Mouse (Mus musculus): ENCODE results near the gene Rprml.

The Rprml gene

DNA sequence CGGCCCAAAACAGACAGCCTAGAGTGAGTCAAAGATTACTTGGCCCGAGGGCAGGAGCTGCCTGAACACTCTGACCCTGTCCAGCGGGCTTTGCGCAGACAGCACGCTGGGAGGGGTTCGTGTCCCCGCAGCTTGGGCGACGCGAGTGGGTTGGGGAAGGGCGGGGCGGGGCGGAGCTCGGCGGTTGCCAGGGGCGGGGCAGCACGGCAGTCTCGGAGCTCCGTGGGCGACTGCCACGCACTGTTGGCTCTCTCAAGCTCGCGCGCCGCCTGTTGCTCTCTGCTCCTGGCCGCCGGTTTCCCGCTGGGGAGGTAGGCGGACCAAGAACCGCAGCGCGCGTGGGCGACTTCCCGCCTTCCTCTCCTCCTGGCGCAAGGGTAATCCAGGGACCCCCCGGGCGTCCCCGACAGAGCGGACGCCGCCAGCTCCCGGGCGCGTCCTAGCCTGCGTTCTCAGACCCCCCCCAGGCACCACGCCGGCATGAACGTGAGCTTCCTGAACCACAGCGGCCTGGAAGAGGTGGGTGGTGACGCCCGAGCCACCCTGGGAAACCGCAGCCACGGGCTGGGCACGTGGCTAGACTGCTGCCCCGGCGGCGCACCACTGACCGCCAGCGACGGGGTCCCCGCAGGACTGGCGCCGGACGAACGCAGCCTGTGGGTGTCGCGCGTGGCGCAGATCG is at the start of gene Rprml:
Gene Rprml, plus strand, starts transcription at position 270 of the 682 bp plus-strand sequence.
- DNase-seq (ENCODE audit: extremely low spot score): peak; percentile 12

DNA sequence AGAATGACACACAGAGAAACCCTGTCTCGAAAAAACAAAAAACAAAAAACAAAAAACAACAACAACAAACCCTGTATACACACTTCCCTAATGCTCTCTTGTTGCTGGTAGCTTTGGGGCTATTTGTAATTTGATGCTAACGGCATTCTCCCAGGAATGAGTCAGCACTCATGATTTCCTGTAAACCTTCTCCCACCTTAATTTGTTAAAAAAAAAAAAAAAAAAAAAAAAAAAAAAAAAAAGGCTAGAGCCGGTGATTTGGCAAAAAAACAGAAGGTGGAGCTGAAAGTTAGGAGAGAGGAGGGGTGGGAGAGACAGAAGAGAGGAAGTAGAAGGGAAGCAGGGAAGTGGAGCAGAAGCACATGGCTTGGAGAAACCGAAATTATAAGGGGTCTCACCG is 42.8 kb upstream of the Rprml start:
- DNase-seq (ENCODE audit: extremely low spot score): no peak

DNA sequence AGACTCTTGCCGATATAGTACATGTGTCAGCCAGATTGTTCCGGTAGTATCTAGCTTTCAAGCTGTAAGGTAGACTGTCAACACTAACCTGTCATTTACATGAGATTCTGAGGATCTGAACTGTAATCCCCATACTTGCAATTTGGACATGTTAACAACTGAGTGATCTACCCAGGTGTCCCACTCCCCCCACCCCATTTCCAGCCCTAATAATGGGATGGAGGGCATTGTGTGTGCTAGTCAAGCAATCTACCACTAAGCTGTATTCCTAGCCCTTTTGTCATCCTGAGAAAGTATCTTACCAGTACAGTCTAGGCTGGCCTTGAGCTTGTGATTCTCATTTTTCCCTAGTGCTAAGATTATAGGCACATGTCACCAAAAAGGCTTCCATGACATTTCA is 38.6 kb upstream of the Rprml start:
- no peak for DNase-seq (ENCODE audit: extremely low spot score)

DNA sequence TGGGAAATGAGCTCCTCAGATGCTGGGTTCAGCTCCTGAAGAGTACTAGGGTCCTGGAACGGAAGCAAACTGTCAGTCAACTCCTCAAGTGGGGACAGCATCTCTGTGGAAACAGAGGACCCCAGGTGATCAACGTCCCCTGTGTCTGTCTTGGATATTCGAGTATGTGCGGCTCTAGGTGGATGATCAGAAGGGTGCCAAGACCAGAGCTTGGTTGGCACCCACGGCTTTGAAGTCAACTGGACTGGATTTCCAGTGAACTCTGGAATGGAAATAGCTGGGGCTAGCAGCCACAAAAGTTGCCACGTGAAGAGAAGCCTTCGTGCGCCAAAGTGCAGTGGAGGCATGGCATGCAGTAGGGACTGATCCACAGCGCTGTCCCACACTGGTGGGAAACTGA is 28.3 kb upstream of the Rprml start, which contains the start of gene Gm884:
Gene Gm884, minus strand, starts transcription at position 101 of the 400 bp plus-strand sequence.
- DNase-seq (ENCODE audit: extremely low spot score): no peak

DNA sequence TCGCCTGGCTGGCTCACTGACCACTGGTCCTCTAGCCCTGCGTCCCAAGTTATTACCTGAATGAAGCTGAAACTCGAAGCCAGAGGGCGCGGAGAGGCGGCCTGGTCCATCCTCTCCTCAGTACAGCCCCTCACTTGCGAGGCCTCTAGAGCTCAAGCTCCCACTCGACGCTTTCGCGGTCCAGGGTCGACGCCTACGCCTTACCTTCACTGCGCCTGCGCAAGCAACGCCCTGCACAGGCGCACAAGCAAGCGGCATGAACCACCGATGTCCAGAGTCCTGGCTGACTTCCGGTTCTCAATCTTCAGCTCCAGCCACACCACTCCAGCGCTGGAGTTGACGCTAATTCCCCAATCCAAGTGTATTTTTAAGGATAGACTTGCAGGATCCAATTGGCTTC is 21.9 kb upstream of the Rprml start:
- DNase-seq (ENCODE audit: extremely low spot score): no peak

DNA sequence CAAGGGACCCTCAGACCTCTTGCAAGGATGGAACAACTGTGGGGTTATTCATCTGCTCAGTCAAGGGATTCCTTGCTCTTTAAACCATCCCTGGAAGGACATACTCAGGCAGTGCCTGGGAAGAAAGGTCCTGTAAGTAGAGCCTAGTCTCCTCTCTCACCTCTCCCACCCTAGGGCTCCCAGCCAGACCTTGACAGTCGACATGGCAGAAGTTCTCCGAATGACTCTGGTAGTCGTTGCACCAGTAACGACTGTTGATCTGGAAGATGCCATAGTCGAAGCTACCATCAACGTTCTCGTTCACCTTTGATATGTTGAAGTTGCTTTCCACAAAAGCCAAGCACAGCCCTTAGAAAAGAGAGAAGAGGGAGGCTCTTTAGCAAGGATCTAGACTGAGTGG is 14.6 kb upstream of the Rprml start:
- DNase-seq (ENCODE audit: extremely low spot score): no peak

DNA sequence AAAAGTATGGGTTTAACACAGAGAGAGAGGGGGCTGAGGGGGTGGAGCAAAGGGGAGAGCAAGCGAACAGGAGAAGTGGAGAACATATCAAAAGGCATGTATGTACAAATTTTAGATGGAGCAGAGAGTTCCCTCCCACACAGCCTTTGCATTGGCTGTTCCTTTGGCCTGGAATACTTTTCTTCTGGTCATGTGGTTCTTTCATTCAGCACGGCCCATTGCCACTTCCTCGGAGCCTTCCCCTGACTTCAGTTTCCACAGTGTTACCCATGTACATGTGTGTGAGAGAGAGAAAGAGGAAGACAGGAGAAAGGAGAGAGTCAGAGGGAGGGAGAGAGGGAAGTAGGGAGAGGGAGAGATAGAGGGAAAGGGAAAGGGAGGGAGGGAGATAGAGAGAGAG is 13.9 kb upstream of the Rprml start:
- no peak for DNase-seq (ENCODE audit: extremely low spot score)

DNA sequence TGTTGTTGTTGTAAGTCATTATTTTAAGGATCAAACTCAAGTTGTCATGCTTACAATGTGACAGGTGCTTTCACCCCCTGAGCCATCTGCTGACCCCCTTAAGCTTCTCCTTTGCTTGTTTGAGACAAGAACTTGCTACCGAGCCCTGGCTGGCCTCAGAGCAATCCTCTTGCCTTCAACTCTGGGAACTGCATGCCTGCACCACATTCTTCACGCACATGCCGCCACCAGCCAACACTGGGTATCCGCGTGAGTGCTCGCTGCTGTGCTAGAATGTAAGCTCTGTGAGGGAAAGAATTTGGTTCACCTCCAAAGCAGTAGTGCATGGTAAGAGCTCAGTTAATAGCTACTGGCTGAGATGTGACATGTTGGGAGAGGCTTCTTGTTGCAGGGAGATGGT is 13.1 kb upstream of the Rprml start:
- DNase-seq (ENCODE audit: extremely low spot score): no peak

DNA sequence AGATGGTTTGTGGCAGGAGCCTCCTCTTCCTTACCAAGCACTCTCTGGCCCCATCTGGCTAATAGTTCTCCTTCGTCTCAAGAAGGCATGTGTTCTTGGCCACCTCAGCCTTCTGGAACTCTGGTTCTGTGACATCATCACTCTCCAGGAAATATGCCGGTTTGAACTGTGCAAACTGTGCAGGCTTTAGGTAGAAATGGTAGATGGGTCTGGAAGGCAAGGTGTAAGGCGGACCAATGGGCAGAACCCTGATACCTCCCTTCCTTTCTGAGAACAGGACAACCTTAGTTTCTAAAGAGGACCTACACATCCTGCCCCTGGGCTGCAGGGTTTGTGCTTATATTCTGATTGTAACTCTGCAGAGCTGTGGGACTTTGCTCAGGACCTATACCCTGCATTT is 10.6 kb upstream of the Rprml start, which contains the start of gene Lyzl6:
Gene Lyzl6, minus strand, starts transcription at position 101 of the 400 bp plus-strand sequence.
- no peak for DNase-seq (ENCODE audit: extremely low spot score)

DNA sequence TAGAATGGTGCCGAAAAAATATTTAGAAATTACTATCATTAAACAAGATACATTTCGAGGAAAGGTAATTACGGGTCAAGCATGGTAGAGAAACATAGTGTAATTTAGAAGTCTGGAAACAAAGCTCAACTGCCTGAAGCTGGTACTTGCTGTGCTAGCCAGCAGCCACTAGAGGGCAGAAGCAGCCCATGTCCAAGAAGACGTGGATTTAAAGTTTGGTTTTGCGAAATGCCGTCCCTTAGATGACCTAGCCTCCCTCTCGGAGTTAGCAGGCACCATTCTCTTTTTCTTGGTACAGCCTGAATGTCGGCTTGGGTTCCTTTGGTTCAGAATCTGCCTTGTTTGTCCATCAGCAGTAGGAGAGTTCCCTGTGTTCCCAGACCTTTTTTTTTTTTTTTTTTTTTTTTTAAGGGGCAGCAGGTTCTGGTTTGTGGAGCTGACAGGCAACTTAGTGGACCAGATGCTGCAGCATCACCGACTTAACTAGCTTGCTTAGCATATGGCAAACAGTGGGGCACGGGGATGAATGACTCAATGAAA is 9.9 kb upstream of the Rprml start:
- DNase-seq (ENCODE audit: extremely low spot score): peak; percentile 64

DNA sequence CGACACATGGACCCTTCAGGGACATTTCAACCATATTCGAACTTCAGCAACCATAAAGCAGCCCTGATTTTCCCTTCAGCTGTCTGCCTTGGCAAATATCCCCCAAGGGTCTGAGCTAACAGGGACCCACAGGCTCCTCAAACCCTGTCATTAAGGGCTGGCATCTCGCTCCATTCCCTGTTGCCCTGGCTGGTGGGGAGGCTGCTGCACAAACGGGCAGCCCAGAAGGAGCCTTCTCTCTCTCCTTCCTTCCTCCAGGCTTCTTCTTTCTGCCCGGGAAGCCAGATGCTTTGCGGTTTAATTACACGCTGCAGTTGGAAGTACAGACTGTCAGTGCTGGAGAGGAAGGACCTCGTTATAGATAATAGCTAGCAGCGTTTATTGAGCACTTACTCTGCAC is 6.2 kb upstream of the Rprml start:
- no peak for DNase-seq (ENCODE audit: extremely low spot score)

DNA sequence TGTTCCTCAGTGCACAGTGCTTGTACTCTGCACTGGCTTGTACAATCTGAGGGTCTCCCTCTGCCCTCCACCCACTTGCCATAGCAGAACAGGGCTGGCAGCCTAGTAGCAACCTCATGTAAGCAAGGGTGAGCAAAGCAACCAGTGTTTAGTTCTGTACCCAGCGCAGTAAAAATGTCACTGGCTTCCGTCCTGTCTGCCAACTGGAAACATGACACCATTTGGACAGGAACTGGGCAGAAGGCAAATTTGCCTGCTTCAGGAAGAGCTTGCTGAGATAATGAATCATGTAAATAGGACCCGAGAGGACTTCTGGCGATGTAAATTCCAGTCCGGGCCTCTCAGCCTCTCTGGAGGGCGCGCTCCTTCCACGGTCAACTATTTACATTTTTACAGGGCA is 3.6 kb upstream of the Rprml start:
- no peak for DNase-seq (ENCODE audit: extremely low spot score)

DNA sequence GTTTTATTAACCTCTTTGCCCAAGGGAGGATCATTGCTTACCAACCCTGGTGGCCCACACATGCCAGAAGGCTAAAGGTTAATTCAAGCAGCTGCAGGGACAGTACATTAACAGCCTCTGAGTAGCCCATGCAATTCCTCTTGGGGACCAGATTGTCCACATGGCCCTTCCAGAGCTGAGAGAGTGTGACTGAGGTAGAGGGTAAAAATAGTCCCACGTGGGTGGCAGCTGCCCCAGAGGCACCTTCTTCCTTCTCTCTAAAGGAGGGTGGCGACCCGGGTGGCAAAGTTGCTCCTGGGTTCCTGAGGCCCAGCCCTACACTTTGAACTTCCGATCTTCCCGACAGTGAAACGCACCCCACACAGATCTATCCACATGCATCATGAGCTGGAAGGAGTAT is 3.1 kb upstream of the Rprml start:
- no peak for DNase-seq (ENCODE audit: extremely low spot score)

DNA sequence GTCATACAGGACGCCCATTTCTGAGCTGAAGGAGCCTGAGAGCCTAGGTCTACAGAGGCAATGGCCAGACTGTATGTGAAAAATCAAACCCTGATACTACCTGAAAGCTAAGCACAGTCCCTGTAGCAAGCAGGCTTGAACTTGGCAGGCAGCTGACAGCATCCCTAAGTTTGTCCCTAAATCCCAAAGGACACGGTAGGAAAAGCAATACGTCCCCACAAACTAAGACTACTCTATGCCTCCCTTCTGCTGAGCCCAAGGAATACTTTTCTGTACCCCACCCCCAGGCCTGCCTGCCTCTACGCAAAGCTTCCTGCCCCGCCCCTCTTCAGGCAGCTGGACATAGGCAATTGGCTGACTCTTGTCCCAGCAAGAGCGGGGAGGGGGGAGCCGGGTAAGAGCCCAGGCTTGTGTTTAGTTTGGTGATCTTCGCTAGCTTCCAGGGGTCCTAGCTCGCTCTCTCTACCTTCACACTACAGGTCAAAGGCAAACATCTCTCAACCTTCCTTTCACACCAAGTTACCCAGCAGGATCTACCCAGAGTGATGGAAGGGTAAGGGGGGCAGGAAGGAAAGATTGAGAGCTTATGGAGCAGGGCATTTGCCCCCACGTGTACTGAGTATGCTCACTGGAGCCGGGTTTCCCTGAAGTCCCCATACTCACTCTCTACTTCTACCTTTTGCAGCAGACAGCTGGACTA is 1.3 kb upstream of the Rprml start:
- DNase-seq (ENCODE audit: extremely low spot score): peak; percentile 11

DNA sequence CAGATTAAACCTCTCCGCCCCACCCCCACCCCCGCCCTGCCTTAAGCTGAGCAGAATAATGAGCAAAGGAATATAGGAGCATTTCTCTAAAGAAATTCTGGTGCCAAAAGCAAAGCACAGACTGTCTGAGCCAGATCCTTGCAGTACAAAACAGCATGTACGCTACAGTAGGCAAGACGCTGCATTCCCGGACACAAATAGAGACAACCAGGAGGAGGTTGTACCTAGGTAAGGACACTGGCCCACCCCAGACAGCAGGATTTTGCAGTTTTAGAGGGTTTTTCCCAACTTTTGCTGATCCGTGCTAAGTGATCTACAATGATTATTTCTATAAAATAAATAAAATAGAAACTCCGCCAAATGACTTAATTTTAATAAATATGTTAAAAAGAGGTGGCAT is 714 bp upstream of the Rprml start:
- DNase-seq (ENCODE audit: extremely low spot score): no peak

DNA sequence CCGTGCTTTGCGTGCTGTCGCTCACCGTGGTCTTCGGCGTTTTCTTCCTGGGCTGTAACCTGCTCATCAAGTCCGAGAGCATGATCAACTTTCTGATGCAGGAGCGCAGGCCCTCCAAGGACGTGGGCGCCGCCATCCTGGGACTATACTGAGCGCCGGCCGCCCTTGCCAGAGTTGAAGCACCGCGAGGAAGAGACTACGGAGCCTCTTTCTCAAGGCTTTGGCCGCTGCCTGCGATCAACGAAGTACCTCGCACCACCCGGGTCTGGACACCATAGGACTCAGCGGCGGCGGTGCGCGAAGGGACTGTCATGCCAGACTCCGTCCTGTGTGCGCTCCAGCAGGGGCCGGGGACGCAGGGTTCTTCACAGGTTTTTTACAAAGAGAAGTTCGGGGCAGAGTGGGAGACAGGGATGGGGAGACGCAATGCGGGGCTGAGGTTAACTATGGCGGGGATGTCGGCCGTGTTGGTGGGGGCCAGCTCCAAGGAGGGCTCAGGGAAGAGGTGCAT is 668 bp downstream of the Rprml start:
- DNase-seq (ENCODE audit: extremely low spot score): peak; percentile 17

DNA sequence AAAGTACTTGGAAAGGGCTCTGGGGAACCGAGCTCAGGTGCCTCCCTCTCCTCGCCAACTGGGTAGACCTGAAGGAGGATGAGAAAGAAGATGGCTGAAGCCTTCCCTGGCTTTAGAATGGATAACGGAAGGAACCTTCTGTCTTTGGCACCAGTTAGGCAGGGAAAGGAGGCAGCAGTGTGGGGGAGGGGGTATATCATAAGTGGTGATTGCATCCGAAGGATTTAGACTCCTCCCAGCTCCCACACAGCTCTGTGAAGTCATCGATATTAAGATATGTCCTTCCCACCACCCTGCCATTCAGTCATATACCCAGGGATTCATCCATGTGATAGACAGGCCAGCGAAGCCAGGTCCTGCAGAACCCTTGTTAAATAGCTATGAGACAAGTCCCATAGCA is 2.1 kb downstream of the Rprml start:
- DNase-seq (ENCODE audit: extremely low spot score): no peak

DNA sequence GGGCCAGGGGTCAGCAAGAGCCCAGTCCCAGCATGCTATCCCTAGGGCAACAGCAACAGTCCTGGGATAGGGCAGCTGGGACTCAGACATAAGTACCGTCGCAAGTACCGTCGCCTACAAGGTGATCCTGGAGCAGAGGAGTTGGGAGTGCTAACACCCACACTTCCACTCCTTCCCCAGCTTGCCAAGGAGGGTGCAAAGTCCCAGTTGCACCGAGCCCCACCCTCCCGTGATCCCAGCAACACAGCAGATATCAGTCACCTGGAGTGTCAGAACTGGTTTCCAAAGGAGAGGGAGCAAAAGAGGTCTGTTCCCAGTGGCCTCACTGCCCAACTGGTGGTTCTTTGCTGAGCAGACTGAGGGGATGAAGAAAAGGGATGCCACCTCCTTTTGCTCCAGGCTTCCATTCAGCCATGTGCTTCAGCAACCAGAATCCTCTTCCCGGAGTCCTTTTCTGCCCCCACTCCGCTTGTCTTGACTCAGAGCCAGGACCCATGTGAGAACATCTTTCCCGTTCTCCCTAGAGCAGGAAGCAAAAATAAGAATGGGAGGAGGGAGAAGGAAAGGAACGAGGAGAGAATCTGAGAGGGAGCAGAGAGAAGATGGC is 4.1 kb downstream of the Rprml start:
- DNase-seq (ENCODE audit: extremely low spot score): no peak

DNA sequence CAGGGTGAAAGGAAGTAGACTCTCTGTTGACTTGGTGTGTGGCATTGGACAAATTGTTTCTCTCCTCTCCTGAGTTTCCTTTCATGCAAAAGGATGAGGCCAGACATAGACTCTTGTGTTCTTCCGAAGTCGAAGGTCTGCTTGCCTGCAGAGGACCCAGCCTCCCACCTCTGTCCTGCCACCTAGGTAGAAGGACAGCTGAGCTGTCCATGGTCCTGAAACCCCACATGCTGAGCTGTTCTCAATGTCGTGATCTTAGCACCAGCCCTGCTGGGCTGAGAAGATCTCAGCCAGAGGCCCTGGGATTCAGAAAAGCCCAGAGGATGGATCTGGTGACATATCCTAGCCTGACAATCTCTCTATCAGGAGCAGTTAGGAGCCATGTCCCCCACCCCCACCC is 7.2 kb downstream of the Rprml start:
- DNase-seq (ENCODE audit: extremely low spot score): peak; percentile 56

DNA sequence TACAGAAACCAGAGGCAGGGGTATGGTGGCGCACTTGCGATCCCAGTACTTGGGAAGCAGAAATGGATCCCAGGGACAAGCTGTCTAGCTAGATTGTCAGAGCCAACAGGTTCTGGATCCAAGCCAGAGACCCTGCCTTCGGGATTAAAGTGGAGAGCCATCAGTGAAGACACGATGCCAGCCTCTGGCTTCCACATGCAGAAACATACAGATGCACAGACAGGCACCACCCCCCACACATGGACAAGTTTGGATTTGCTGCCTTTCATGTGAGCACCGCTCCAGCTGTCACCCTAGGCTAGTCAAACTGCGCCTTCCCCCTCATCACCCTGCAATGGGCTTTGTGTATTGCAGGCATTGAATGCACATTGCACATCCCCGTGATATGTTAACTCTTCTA is 8.8 kb downstream of the Rprml start:
- no peak for DNase-seq (ENCODE audit: extremely low spot score)

DNA sequence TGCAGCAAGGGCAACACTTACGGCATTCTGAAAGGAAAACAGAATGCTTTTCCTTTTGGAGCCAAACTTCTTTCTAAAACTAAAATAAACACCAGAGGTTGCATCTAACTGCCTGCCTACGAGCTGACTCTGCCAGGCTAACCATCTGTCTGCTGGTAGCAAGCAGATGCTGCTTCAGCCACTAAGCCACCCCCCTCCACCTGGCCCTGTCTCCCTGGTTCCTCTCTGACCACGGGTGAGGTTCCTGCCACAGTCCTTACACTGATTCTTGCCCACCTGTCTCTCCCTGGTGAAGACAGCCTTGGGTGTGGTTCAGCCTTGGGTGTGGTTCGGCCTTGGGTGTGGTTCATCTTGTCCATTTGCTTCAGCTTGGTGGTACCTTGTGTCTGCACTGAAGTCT is 12.5 kb downstream of the Rprml start:
- no peak for DNase-seq (ENCODE audit: extremely low spot score)

DNA sequence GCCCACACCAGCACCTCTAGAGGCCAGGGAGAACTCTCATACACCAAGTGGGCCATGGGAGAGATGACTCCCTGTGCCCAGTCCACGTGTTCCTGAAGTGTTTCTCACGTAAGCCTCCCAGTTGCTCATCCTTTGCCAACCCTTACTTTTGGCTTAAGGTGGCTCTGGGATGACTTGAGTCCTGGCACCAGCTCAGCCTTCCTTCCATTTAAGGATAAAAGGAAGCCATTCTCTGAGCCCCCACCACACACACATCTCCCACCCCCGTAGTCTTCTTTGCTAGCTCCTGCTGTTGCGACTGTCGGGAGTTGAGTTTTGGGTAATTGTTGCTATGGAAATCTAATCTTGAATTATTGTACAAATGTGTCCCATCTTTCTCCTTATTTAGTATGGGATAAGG is 13.2 kb downstream of the Rprml start:
- no peak for DNase-seq (ENCODE audit: extremely low spot score)

DNA sequence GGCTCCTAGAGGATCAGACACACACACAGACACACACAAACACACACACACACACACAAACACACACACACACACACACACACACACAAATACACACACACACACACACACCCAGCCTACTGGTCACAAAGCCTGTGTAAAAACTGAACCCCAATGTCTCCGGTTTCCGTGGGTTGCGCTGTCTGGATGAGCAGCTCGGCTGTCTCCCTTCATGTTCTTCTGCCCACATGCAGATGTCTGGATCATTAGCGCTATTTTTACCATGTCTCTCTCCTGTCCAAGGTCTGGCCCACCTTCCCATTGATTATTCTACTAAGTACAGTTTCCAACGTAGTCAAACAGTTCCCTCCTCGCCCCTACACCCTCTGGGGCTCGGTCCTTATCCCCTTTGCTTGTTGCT is 13.7 kb downstream of the Rprml start:
- no peak for DNase-seq (ENCODE audit: extremely low spot score)

All from embryo, embryonic 9.5 days (tissue).